Mouse (Mus musculus) midbrain, embryonic 15.5 days (tissue): ENCODE data around the gene Esrra. TPM values are rescaled to one million over a fixed set of nuclear protein-coding genes. Genes with fewer than 3 reads are reported as not detected.

Experiments
- ATAC-seq: fragments of 200-750 bp; cut with Nextera tagmentation; replicated peaks from 2 replicates; pipeline ENCODE4 v1.8.0; 2017; ENCODE audit warnings: moderate TSS enrichment
- H3K27ac ChIP-seq: fragments of 300-500 bp; sonication (generic); 2 replicates; pipeline ENCODE4 v1.5.1; 2015; ENCODE audit warnings: mild to moderate bottlenecking, inconsistent platforms
- H3K27me3 ChIP-seq: fragments of 300-500 bp; sonication (generic); replicated peaks from 2 replicates; pipeline ENCODE4 v1.6.1; 2015; ENCODE audit warnings: inconsistent platforms
- H3K36me3 ChIP-seq: fragments of 300-500 bp; sonication (generic); replicated peaks from 2 replicates; pipeline ENCODE4 v1.6.1; 2015; ENCODE audit warnings: inconsistent platforms
- H3K4me1 ChIP-seq: fragments of 300-500 bp; sonication (generic); 2 replicates; pipeline ENCODE4 v1.6.1; 2015; ENCODE audit warnings: inconsistent platforms
- H3K4me2 ChIP-seq: fragments of 300-500 bp; sonication (generic); 2 replicates; pipeline ENCODE4 v1.6.1; 2015; ENCODE audit warnings: inconsistent platforms, mild to moderate bottlenecking, moderate library complexity
- H3K4me3 ChIP-seq: fragments of 300-500 bp; sonication (generic); 2 replicates; pipeline ENCODE4 v1.5.1; 2015; ENCODE audit warnings: mild to moderate bottlenecking, inconsistent platforms
- H3K9ac ChIP-seq: fragments of 300-500 bp; sonication (generic); 2 replicates; pipeline ENCODE4 v1.6.1; 2015; ENCODE audit warnings: mild to moderate bottlenecking, inconsistent platforms
- H3K9me3 ChIP-seq: fragments of 300-500 bp; sonication (generic); 2 replicates; pipeline ENCODE4 v1.6.1; 2016; ENCODE audit warnings: inconsistent platforms
- WGBS: fragments of 180-500 bp; shearing (Covaris S2); methylation state at CpG from one replicate; pipeline ENCODE4 v1.1.7; 2015; ENCODE audit warnings: mixed read lengths; 5-methylcytosine and 5-hydroxymethylcytosine counted together
- polyA plus RNA-seq: library from polyadenylated mRNA; unstranded; fragments of >200 nt; fragmentation: Nextera tagmentation; extraction: Ambion mirVana; gene quantifications from 2 replicates; pipeline ENCODE4 v1.2.1, GENCODE M21; 2015

The Esrra gene
- polyA plus RNA-seq, 1 experiment from 2014 or later = 16.2 TPM

DNA sequence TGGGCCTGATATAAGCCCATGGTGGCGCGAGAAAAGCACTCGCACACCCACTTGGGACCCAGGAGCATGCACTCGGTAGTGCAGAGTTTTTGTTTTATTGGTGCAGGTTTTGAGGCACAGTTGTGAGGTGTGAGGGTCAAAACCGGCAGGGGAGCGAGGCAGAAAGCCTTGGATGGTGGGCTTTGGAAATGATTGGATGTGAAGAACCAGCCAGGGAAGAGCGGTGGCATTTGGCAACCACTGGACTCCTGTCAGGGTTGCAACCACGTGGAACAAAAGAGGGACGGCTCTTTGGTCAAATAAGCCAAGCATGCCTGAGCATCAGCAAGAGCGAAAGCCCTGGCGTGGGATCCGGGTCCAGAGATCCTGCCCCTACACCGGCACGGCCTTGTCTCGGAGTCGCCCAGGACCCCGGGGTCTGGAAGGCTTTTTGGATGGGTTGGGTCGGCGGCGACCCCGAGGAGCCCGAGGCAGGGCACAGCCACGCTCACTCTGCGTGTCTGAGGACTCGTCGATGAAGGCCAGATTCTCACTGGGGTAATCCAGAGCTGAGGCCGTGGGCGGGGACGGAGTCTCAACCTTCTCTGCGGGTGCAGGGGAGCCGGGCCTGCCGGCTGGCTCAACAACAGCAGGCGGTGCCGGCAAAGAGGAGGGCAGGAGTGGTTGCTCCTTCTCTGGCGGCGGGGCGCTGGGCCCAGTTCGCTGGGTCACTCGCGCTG lies 4.2 kb upstream of the Esrra start:
- Histone ChIP-seq H3K36me3 (no peaks in the 10 kb centered on the region), H3K9ac (no peak overlapping the region), H3K4me2 (no peak overlapping the region), H3K4me3 (no peak overlapping the region), H3K9me3 (no peaks in the 10 kb centered on the region), H3K4me1 (peaks cover 23% of the 10 kb centered on the region), H3K27me3 (peaks cover 72% of the 10 kb centered on the region), H3K27ac (no peak overlapping the region)
- ATAC-seq = no peak
- WGBS = 5% methylated on average over 40 of the region's 40 CpGs

GRCm38 (mm10) chr19:6925307-6925573 lies 3.6 kb upstream of the Esrra start, which contains the start of gene Catsperz:
Catsperz (minus strand) TSS chr19:6925380.
- Histone ChIP-seq H3K9ac (no peak within 1 kb of the TSS), H3K4me2 (0 out of 2 replicates have a peak within 1 kb of the TSS, but pooled peaks have one; percentile 14), H3K27ac (no peak within 1 kb of the TSS), H3K36me3 (no peaks in the 10 kb centered on the region), H3K9me3 (no peaks in the 10 kb centered on the region), H3K27me3 (peaks cover 69% of the 10 kb centered on the region), H3K4me3 (peak within 1 kb of the TSS; percentile 10; the same call in 1 of the 2 replicates), H3K4me1 (peaks cover 28% of the 10 kb centered on the region)
- 4% methylated on average over 9 of the region's 9 CpGs for WGBS
- ATAC-seq = no peak

GRCm38 (mm10) chr19:6924461-6925306 lies 3.1 kb upstream of the Esrra start:
- Histone ChIP-seq H3K27me3 (peaks cover 65% of the 10 kb centered on the region), H3K36me3 (no peaks in the 10 kb centered on the region), H3K9me3 (no peaks in the 10 kb centered on the region), H3K4me2 (0 out of 2 replicates have a peak overlapping the region, but pooled peaks have one; percentile 14), H3K9ac (no peak overlapping the region), H3K4me3 (peak overlapping the region; percentile 10; the same call in 1 of the 2 replicates), H3K4me1 (peaks cover 34% of the 10 kb centered on the region), H3K27ac (no peak overlapping the region)
- WGBS = 4% methylated on average over 39 of the region's 39 CpGs
- no peak for ATAC-seq

DNA sequence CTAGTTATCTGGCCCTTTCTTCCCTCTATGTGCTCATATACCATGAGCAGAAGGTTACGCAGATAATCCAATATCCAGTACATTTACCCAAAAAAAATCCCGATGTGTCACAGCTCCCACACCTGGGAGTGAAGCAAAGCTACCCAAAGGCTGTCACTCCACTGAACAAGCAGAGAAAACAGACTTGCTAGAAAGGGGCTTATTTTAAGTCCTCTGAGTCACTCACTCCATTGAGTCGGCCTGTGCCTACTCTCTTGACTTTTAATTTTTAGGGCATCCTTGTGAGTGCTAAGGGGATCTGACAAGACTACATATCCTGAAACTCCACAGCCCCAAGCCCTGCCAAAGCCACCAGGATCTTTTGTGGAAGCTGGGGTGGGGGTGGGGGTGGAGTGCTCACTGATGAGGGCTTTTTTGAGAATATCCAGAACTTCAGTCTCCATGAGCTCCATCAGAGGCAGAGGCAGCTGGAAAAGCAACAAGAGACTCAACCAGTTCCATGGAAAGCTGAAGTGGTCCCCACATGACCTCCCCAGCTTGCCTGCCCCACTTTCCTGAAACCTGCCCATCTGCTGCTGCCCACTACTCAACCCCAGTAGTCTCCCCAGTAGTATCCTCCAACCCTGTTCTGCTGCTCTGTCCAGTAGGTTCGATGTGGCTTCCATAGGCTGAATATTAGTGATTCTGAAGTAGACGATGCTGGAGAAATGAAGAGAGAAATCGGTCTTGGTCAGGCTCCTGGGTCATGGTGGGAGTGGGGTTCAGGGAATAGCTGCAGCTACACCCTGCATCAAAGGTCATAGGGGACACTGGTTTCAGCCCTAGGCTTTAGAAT lies 1.5 kb upstream of the Esrra start:
- WGBS = 60% methylated on average over 6 of the region's 6 CpGs
- H3K4me2 ChIP-seq = peak overlapping the region; percentile 96; the same call in 1 of the 2 replicates
- H3K27me3 ChIP-seq = peaks cover 54% of the 10 kb centered on the region
- ATAC-seq = no peak
- H3K4me3 ChIP-seq = 0 out of 2 replicates have a peak overlapping the region, but pooled peaks have one; percentile 83
- no peaks in the 10 kb centered on the region for H3K9me3 ChIP-seq
- no peak overlapping the region for H3K27ac ChIP-seq
- peaks cover 40% of the 10 kb centered on the region for H3K4me1 ChIP-seq
- H3K9ac ChIP-seq = no peak overlapping the region
- no peaks in the 10 kb centered on the region for H3K36me3 ChIP-seq

- ATAC-seq = peak; percentile 31
- peaks cover 32% of the 10 kb centered on the region for H3K4me1 ChIP-seq
Observed at GRCm38 (mm10) chr19:6920741-6921636, 624 bp downstream of the Esrra start.

DNA sequence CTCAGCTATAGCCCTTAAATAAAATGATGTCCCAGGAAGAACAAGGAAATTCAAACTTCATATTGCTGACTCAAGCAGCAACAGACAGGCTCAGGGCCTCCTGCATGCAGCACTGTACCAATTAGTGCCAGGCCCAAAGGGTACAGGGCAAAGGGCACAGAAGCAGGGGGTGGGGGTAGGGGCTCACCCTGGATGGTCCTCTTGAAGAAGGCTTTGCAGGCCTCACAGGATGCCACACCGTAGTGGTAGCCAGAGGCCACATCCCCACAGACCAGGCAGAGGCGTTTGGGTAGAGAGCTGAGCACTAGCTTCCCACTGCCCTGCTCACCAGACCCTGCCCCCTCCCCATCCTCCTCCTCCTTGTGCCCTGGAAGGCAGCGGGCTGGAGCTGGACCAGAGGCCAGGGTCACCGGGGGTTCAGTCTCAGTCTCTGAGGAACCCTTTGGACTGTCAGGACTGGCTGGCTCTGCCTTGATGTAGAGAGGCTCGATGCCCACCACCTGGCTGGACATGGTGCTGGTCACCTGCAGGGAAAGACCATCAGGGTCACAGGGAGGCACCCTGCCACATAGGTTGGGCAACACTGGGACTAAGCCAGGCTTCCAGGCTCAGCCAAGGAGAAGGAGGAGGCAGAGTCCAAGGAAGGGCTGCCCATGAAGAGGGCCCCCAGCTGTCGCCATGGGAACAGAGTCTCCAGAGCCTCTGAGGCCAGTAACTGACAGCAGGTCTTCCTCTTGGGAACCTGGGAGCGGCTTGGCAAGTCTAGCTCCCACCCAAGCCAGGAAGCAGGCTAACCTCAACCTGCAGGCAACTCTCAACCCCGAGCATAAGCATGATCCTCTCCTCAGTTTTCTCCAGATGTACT lies 1.5 kb downstream of the Esrra start:
- no peak for ATAC-seq
- Histone ChIP-seq H3K4me1 (peaks cover 32% of the 10 kb centered on the region), H3K27me3 (peaks cover 24% of the 10 kb centered on the region), H3K4me2 (peak overlapping the region; percentile 96), H3K9ac (no peak overlapping the region; the same call in 1 of the 2 replicates), H3K36me3 (no peaks in the 10 kb centered on the region), H3K27ac (no peak overlapping the region), H3K4me3 (peak overlapping the region; percentile 83), H3K9me3 (no peaks in the 10 kb centered on the region)
- WGBS = 42% methylated on average over 8 of the region's 8 CpGs

More at GRCm38 (mm10) chr19:6920741-6921636, 624 bp downstream of the Esrra start:
- Histone ChIP-seq H3K27me3 (peaks cover 33% of the 10 kb centered on the region), H3K4me2 (peak overlapping the region; percentile 96), H3K36me3 (no peaks in the 10 kb centered on the region), H3K4me3 (peak overlapping the region; percentile 83), H3K9ac (peak overlapping the region; percentile 94), H3K27ac (peak overlapping the region; percentile 83), H3K9me3 (no peaks in the 10 kb centered on the region)
- 1% methylated on average over 48 of the region's 48 CpGs for WGBS

DNA sequence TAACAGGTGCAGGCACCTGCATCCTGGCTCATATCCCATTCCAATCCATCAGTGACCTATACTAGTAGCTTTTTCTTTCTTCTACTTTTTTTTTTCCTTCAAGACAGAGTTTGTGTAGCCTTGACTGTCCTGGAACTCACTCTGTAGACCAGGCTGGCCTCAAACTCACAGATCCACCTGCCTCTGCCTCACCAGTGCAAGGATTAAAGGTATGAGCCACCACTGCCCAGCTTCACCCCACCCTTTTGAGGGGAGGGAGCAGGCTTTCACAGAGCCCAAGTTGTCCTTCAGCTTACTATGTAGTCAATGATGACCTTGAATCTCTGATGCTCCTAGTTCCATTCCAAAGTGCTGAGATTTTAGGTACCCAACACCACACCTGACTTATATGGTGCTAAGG lies 2.2 kb downstream of the Esrra start:
- H3K4me1 ChIP-seq = peaks cover 27% of the 10 kb centered on the region
- H3K9ac ChIP-seq = no peak overlapping the region
- no peak for ATAC-seq
- H3K27me3 ChIP-seq = peaks cover 17% of the 10 kb centered on the region
- no peaks in the 10 kb centered on the region for H3K36me3 ChIP-seq
- H3K27ac ChIP-seq = no peak overlapping the region
- no peak overlapping the region for H3K4me3 ChIP-seq
- no peaks in the 10 kb centered on the region for H3K9me3 ChIP-seq
- H3K4me2 ChIP-seq = peak overlapping the region; percentile 96; the same call in 1 of the 2 replicates

- Histone ChIP-seq H3K27me3 (peaks cover 8% of the 10 kb centered on the region), H3K4me2 (no peak overlapping the region), H3K36me3 (no peaks in the 10 kb centered on the region), H3K4me3 (no peak overlapping the region), H3K27ac (no peak overlapping the region), H3K9ac (no peak overlapping the region), H3K4me1 (peaks cover 27% of the 10 kb centered on the region), H3K9me3 (no peaks in the 10 kb centered on the region)
- ATAC-seq = no peak
- 92% methylated on average over 4 of the region's 4 CpGs for WGBS
Observed at GRCm38 (mm10) chr19:6918321-6918720, 3.3 kb downstream of the Esrra start.

DNA sequence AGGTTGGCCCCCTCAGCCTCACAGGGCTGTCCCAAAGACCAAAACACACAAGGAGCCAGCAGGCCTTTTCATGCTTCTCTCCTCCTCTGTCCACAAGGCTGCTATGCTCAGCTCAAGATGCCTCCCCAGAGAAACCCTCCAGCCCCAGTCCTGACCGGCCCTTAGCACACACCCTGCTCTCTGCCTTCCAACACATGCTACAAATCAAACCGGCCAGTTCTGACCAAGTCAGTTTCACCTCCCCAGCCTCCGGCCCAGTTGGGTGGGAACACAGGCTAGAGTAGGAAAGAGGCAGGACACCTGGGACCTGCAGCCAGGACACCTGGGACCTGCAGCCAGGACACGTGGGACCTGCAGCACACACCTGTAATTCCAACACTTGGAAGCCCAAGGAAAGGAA lies 5.1 kb downstream of the Esrra start:
- H3K27me3 ChIP-seq = no peaks in the 10 kb centered on the region
- peaks cover 25% of the 10 kb centered on the region for H3K4me1 ChIP-seq
- no peak overlapping the region for H3K4me2 ChIP-seq
- ATAC-seq = no peak
- H3K36me3 ChIP-seq = peaks cover 14% of the 10 kb centered on the region
- H3K27ac ChIP-seq = no peak overlapping the region
- H3K4me3 ChIP-seq = no peak overlapping the region
- 85% methylated on average over 4 of the region's 4 CpGs for WGBS
- H3K9me3 ChIP-seq = no peaks in the 10 kb centered on the region
- no peak overlapping the region for H3K9ac ChIP-seq

- 90% methylated on average over 4 of the region's 4 CpGs for WGBS
- Histone ChIP-seq H3K4me3 (no peak overlapping the region), H3K9ac (no peak overlapping the region), H3K4me1 (peaks cover 28% of the 10 kb centered on the region), H3K27ac (no peak overlapping the region), H3K9me3 (no peaks in the 10 kb centered on the region), H3K27me3 (no peaks in the 10 kb centered on the region), H3K4me2 (no peak overlapping the region), H3K36me3 (peaks cover 18% of the 10 kb centered on the region)
- ATAC-seq = no peak
Observed at GRCm38 (mm10) chr19:6915276-6915675, 6.3 kb downstream of the Esrra start.
